Mouse (Mus musculus): ENCODE data around the gene Fancd2os.

- TF ChIP-seq EP300 (IDR thresholded peaks at IDR 0.05; ENCODE audit: low read depth) (no peak), CTCF (IDR thresholded peaks at IDR 0.05; ENCODE audit: low read depth) (no peak; the same call in 1 of the 2 replicates)
Observed at GRCm38 (mm10) chr6:113623941-113624751, 23.6 kb upstream of the Fancd2os start, which contains the start of gene Vhl.
